Mouse (Mus musculus): ENCODE data around the gene Arsg. TPM values are rescaled to one million over a fixed set of nuclear protein-coding genes. Genes with fewer than 3 reads are reported as not detected.

Gene Arsg
- polyA plus RNA-seq, 1 experiment, result 2.4 TPM

GRCm38 (mm10) chr11:109560793-109561257, 87.7 kb downstream of the Arsg start:
- Histone ChIP-seq H3ac (ENCODE audit: control insufficient read depth, insufficient read length) (no peak overlapping the region), H3K79me2 (ENCODE audit: control insufficient read depth, insufficient read depth) (no peaks in the 10 kb centered on the region), H3K4me2 (ENCODE audit: low read depth) (no peak overlapping the region), H3K4me3 (no peak overlapping the region), H3K36me3 (ENCODE audit: control insufficient read depth, insufficient read depth) (no peaks in the 10 kb centered on the region), H3K27me3 (ENCODE audit: control insufficient read depth, insufficient read depth, insufficient read length) (no peaks in the 10 kb centered on the region)
- TF ChIP-seq TCF3 (IDR thresholded peaks at IDR 0.05; ENCODE audit: insufficient read length, low read depth) (no peak), POLR2AphosphoS2 (IDR thresholded peaks at IDR 0.05; ENCODE audit: insufficient read length, low read depth) (no peak), TCF12 (IDR thresholded peaks at IDR 0.05; ENCODE audit: insufficient read depth, poor library complexity, severe bottlenecking) (no peak), SRF (IDR thresholded peaks at IDR 0.05; ENCODE audit: control insufficient read depth, insufficient read length, low read depth) (no peak), REST (IDR thresholded peaks at IDR 0.05; ENCODE audit: insufficient read depth, insufficient read length) (no peak), E2F4 (IDR thresholded peaks at IDR 0.05; ENCODE audit: insufficient read depth) (no peak), POLR2A (IDR thresholded peaks at IDR 0.05; ENCODE audit: insufficient read length, low read depth) (no peak), CEBPB (IDR thresholded peaks at IDR 0.05; ENCODE audit: insufficient read depth, poor library complexity, severe bottlenecking) (no peak)

- H3K4me3 ChIP-seq, result no peak overlapping the region
- no peaks in the 10 kb centered on the region for H3K36me3 ChIP-seq (ENCODE audit: control insufficient read depth, insufficient read depth)
- no peaks in the 10 kb centered on the region for H3K79me2 ChIP-seq (ENCODE audit: control insufficient read depth, insufficient read depth)
- H3K27me3 ChIP-seq (ENCODE audit: control insufficient read depth, insufficient read depth, insufficient read length), result no peaks in the 10 kb centered on the region
- H3K4me2 ChIP-seq (ENCODE audit: low read depth), result no peak overlapping the region
- TF ChIP-seq USF1 (IDR thresholded peaks at IDR 0.05; ENCODE audit: low read depth), result no peak
- TF ChIP-seq MYOG (IDR thresholded peaks at IDR 0.05; ENCODE audit: control insufficient read depth in 1 of 3, insufficient read depth in 1 of 3, insufficient read length in 2 of 3, low read depth in 2 of 3), result peak in 1 of 3 experiments; percentile 44
- TF ChIP-seq REST (IDR thresholded peaks at IDR 0.05; ENCODE audit: insufficient read depth, insufficient read length), result no peak
- TF ChIP-seq CEBPB (IDR thresholded peaks at IDR 0.05; ENCODE audit: insufficient read depth, poor library complexity, severe bottlenecking), result no peak
- TF ChIP-seq MAX (IDR thresholded peaks at IDR 0.05; ENCODE audit: low read depth), result no peak
- TF ChIP-seq POLR2AphosphoS2 (IDR thresholded peaks at IDR 0.05; ENCODE audit: insufficient read length, low read depth), result no peak
- TF ChIP-seq TCF12 (IDR thresholded peaks at IDR 0.05; ENCODE audit: insufficient read depth, poor library complexity, severe bottlenecking), result peak; percentile 26
- peak; percentile 31 for TF ChIP-seq TCF3 (IDR thresholded peaks at IDR 0.05; ENCODE audit: insufficient read length, low read depth)
- TF ChIP-seq SRF (IDR thresholded peaks at IDR 0.05; ENCODE audit: control insufficient read depth, insufficient read length, low read depth), result no peak
- peak in 2 of 3 experiments; percentile 94 to 96 for TF ChIP-seq MYOD1 (IDR thresholded peaks at IDR 0.05; ENCODE audit: control insufficient read depth in 1 of 3, insufficient read length in 2 of 3, low read depth in 2 of 3)
- TF ChIP-seq POLR2A (IDR thresholded peaks at IDR 0.05; ENCODE audit: insufficient read length, low read depth), result no peak
- TF ChIP-seq E2F4 (IDR thresholded peaks at IDR 0.05; ENCODE audit: insufficient read depth), result no peak
- no peak overlapping the region for H3ac ChIP-seq (ENCODE audit: control insufficient read depth, insufficient read length)
These were observed 88.3 kb downstream of the Arsg start for GRCm38 (mm10) chr11:109561445-109561844.

- TF ChIP-seq POLR2AphosphoS2 (IDR thresholded peaks at IDR 0.05; ENCODE audit: insufficient read length, low read depth) (no peak), CEBPB (IDR thresholded peaks at IDR 0.05; ENCODE audit: insufficient read depth, poor library complexity, severe bottlenecking) (no peak), MYOD1 (IDR thresholded peaks at IDR 0.05; ENCODE audit: control insufficient read depth in 1 of 3, insufficient read length in 2 of 3, low read depth in 2 of 3) (no peak), SRF (IDR thresholded peaks at IDR 0.05; ENCODE audit: control insufficient read depth, insufficient read length, low read depth) (no peak), POLR2A (IDR thresholded peaks at IDR 0.05; ENCODE audit: insufficient read length, low read depth) (no peak), TCF3 (IDR thresholded peaks at IDR 0.05; ENCODE audit: insufficient read length, low read depth) (no peak)
- no peaks in the 10 kb centered on the region for H3K79me2 ChIP-seq (ENCODE audit: control insufficient read depth, insufficient read depth)
- no peaks in the 10 kb centered on the region for H3K27me3 ChIP-seq (ENCODE audit: control insufficient read depth, insufficient read depth, insufficient read length)
- H3K36me3 ChIP-seq (ENCODE audit: control insufficient read depth, insufficient read depth), result no peaks in the 10 kb centered on the region
- H3ac ChIP-seq (ENCODE audit: control insufficient read depth, insufficient read length), result no peak overlapping the region
- no peak overlapping the region for H3K4me3 ChIP-seq
- H3K4me2 ChIP-seq (ENCODE audit: low read depth), result no peak overlapping the region
These were observed 90.5 kb downstream of the Arsg start for GRCm38 (mm10) chr11:109563708-109564107.

- Histone ChIP-seq H3K27me3 (ENCODE audit: control insufficient read depth, insufficient read depth, insufficient read length) (no peaks in the 10 kb centered on the region), H3K36me3 (ENCODE audit: control insufficient read depth, insufficient read depth) (no peaks in the 10 kb centered on the region), H3ac (ENCODE audit: control insufficient read depth, insufficient read length) (no peak overlapping the region), H3K79me2 (ENCODE audit: control insufficient read depth, insufficient read depth) (no peaks in the 10 kb centered on the region), H3K4me2 (ENCODE audit: low read depth) (no peak overlapping the region), H3K4me3 (no peak overlapping the region)
- TF ChIP-seq MYOD1 (IDR thresholded peaks at IDR 0.05; ENCODE audit: control insufficient read depth in 1 of 3, insufficient read length in 2 of 3, low read depth in 2 of 3) (no peak), REST (IDR thresholded peaks at IDR 0.05; ENCODE audit: insufficient read depth, insufficient read length) (no peak), CEBPB (IDR thresholded peaks at IDR 0.05; ENCODE audit: insufficient read depth, poor library complexity, severe bottlenecking) (no peak), MAX (IDR thresholded peaks at IDR 0.05; ENCODE audit: low read depth) (no peak), USF1 (IDR thresholded peaks at IDR 0.05; ENCODE audit: low read depth) (no peak), E2F4 (IDR thresholded peaks at IDR 0.05; ENCODE audit: insufficient read depth) (no peak)
These were observed 91.5 kb downstream of the Arsg start for GRCm38 (mm10) chr11:109564466-109565214.

GRCm38 (mm10) chr11:109569007-109569618, 95.9 kb downstream of the Arsg start:
- Histone ChIP-seq H3K4me3 (no peak overlapping the region), H3K27me3 (ENCODE audit: control insufficient read depth, insufficient read depth, insufficient read length) (no peaks in the 10 kb centered on the region), H3ac (ENCODE audit: control insufficient read depth, insufficient read length) (no peak overlapping the region), H3K79me2 (ENCODE audit: control insufficient read depth, insufficient read depth) (no peaks in the 10 kb centered on the region), H3K36me3 (ENCODE audit: control insufficient read depth, insufficient read depth) (peaks cover 2% of the 10 kb centered on the region), H3K4me2 (ENCODE audit: low read depth) (no peak overlapping the region)
- TF ChIP-seq MAX (IDR thresholded peaks at IDR 0.05; ENCODE audit: low read depth), result no peak
- no peak for TF ChIP-seq POLR2AphosphoS2 (IDR thresholded peaks at IDR 0.05; ENCODE audit: insufficient read length, low read depth)
- TF ChIP-seq REST (IDR thresholded peaks at IDR 0.05; ENCODE audit: insufficient read depth, insufficient read length), result no peak
- TF ChIP-seq CEBPB (IDR thresholded peaks at IDR 0.05; ENCODE audit: insufficient read depth, poor library complexity, severe bottlenecking), result no peak
- no peak for TF ChIP-seq TCF12 (IDR thresholded peaks at IDR 0.05; ENCODE audit: insufficient read depth, poor library complexity, severe bottlenecking)
- no peak for TF ChIP-seq MYOD1 (IDR thresholded peaks at IDR 0.05; ENCODE audit: control insufficient read depth in 1 of 3, insufficient read length in 2 of 3, low read depth in 2 of 3)
- TF ChIP-seq E2F4 (IDR thresholded peaks at IDR 0.05; ENCODE audit: insufficient read depth), result no peak
- no peak for TF ChIP-seq SRF (IDR thresholded peaks at IDR 0.05; ENCODE audit: control insufficient read depth, insufficient read length, low read depth)
- no peak for TF ChIP-seq TCF3 (IDR thresholded peaks at IDR 0.05; ENCODE audit: insufficient read length, low read depth)
- no peak for TF ChIP-seq POLR2A (IDR thresholded peaks at IDR 0.05; ENCODE audit: insufficient read length, low read depth)
- no peak for TF ChIP-seq USF1 (IDR thresholded peaks at IDR 0.05; ENCODE audit: low read depth)
- TF ChIP-seq MYOG (IDR thresholded peaks at IDR 0.05; ENCODE audit: control insufficient read depth in 1 of 3, insufficient read depth in 1 of 3, insufficient read length in 2 of 3, low read depth in 2 of 3), result no peak
